8 mouse cellular contexts compared by ENCODE assay signal in genomic region chr2:131952961-131953538, GRCm38 (mm10). TPM values are rescaled to one million over a fixed set of nuclear protein-coding genes. Genes with fewer than 3 reads are reported as not detected.
DNase-seq lines count a peak whose midpoint lies in the region; ATAC-seq lines count a peak whose summit lies in the region.

No protein-coding gene starts in this region.

- peaks cover 38% of the 10 kb centered on the region for H3K27me3 ChIP-seq in heart, embryonic 10.5 days (ENCODE audit: insufficient read depth, poor library complexity, severe bottlenecking)
- H3K27me3 ChIP-seq in kidney, embryonic 14.5 days (ENCODE audit: control insufficient read depth, insufficient read depth, low read length) = peaks cover 19% of the 10 kb centered on the region

- peak overlapping the region; percentile 46 for H3K4me2 ChIP-seq in kidney, embryonic 14.5 days (replicated peaks; ENCODE audit: low read depth, low read length)

- no peak overlapping the region; the same call in 1 of the 2 replicates for H3K27ac ChIP-seq in heart, embryonic 10.5 days
- H3K27ac ChIP-seq in kidney, embryonic 14.5 days (ENCODE audit: low read depth, low read length) = no peak overlapping the region

- ATAC-seq in kidney, embryonic 14.5 days (ENCODE audit: low FRiP score, low TSS enrichment) = no peak
- no peak for ATAC-seq in inflammation-experienced regulatory T-cells, adult 6 months

- DNase-seq in right cerebral cortex, postnatal 10 days (ENCODE audit: low spot score in 2 of 2) = peak; percentile 31 to 32
- no peak for DNase-seq in right cerebral cortex, postnatal 14 days
- DNase-seq in heart, embryonic 10.5 days (ENCODE audit: low spot score) = peak; percentile 78
- DNase-seq in mesoderm, embryonic 11.5 days (ENCODE audit: low read depth, low spot score) = peak; percentile 20
- DNase-seq in retina, embryonic 14.5 days (ENCODE audit: low spot score) = no peak
- no peak for DNase-seq in frontal cortex, postnatal 10 days (ENCODE audit: low spot score in 2 of 2)

- WGBS in heart, embryonic 10.5 days = 12% methylated on average over 29 of the region's 29 CpGs
- WGBS in kidney, embryonic 14.5 days = 12% methylated on average over 29 of the region's 29 CpGs

- H3K9me3 ChIP-seq in heart, embryonic 10.5 days = no peaks in the 10 kb centered on the region
- H3K9me3 ChIP-seq in kidney, embryonic 14.5 days (ENCODE audit: control insufficient read depth, low read length) = no peaks in the 10 kb centered on the region

- H3K4me1 ChIP-seq in heart, embryonic 10.5 days = peaks cover 42% of the 10 kb centered on the region
- peaks cover 8% of the 10 kb centered on the region; the same call in 1 of the 2 replicates for H3K4me1 ChIP-seq in kidney, embryonic 14.5 days (ENCODE audit: control insufficient read depth, insufficient read depth, low read length)

- no peaks in the 10 kb centered on the region for H3K36me3 ChIP-seq in heart, embryonic 10.5 days
- H3K36me3 ChIP-seq in kidney, embryonic 14.5 days (ENCODE audit: control insufficient read depth, insufficient read depth, low read length) = no peaks in the 10 kb centered on the region

- peak overlapping the region; percentile 47 for H3K4me3 ChIP-seq in heart, embryonic 10.5 days
- peak overlapping the region; percentile 19 for H3K4me3 ChIP-seq in kidney, embryonic 14.5 days (ENCODE audit: low read length)

- no peak overlapping the region; the same call in 1 of the 2 replicates for H3K9ac ChIP-seq in kidney, embryonic 14.5 days (ENCODE audit: low read depth, low read length)

RNA-seq across cellular contexts. Expression of gene Prnd, which starts 2.4 kb away (rescaled TPM):
- polyA plus RNA-seq in heart, embryonic 10.5 days (2016; fragmentation: Nextera tagmentation; extraction: Ambion mirVana) = 3.1 and 4.6 TPM in 2 replicates
- polyA plus RNA-seq in kidney, embryonic 14.5 days (2014; fragmentation: Nextera tagmentation; extraction: Ambion mirVana) = 17.6 and 17.9 TPM in 2 replicates
- polyA plus RNA-seq in inflammation-experienced regulatory T-cells, adult 6 months (2017; shearing (Covaris generic)) = under 1 TPM in 1 of 3 experiments, not detected in 2; 0.30 TPM

RNA-seq across cellular contexts. Expression of gene Prn, which starts 43.3 kb away (rescaled TPM):
- 0.35 TPM in 1 of 2 replicates, not detected in the other for polyA plus RNA-seq in heart, embryonic 10.5 days (2016; fragmentation: Nextera tagmentation; extraction: Ambion mirVana)
- polyA plus RNA-seq in kidney, embryonic 14.5 days (2014; fragmentation: Nextera tagmentation; extraction: Ambion mirVana) = not detected in 2 replicates
- not detected for polyA plus RNA-seq in inflammation-experienced regulatory T-cells, adult 6 months (2017; shearing (Covaris generic))

RNA-seq across cellular contexts. Expression of gene Prnp, which starts 43.3 kb away (rescaled TPM):
- 62.6 and 67.0 TPM in 2 replicates for polyA plus RNA-seq in heart, embryonic 10.5 days (2016; fragmentation: Nextera tagmentation; extraction: Ambion mirVana)
- polyA plus RNA-seq in kidney, embryonic 14.5 days (2014; fragmentation: Nextera tagmentation; extraction: Ambion mirVana) = 23.1 and 23.9 TPM in 2 replicates
- polyA plus RNA-seq in inflammation-experienced regulatory T-cells, adult 6 months (2017; shearing (Covaris generic)) = 10 to 100 TPM in 2 of 3 experiments, 1 to 10 TPM in 1; 5.1 to 16.4 (median 15.9) TPM

Comparison
In these comparisons a context has a peak if more than half of its experiments do, and no peak if none do; other contexts are left out.
1. DNase-seq: peak in right cerebral cortex, postnatal 10 days (2 of 2), heart, embryonic 10.5 days (single experiment) and mesoderm, embryonic 11.5 days (single experiment); none in right cerebral cortex, postnatal 14 days (single experiment), retina, embryonic 14.5 days (single experiment) and frontal cortex, postnatal 10 days (0 of 2).